Mouse (Mus musculus) heart, embryonic 10.5 days (tissue): ENCODE results near the gene Prps1. TPM values are rescaled to one million over a fixed set of nuclear protein-coding genes. Genes with fewer than 3 reads are reported as not detected.

Source experiments
- DNase-seq: peaks from one replicate; pipeline ENCODE4 v3.0.0-alpha.2; 2017; ENCODE audit warnings: low spot score
- H3K27ac ChIP-seq: fragments of 300-500 bp; sonication (generic); 2 replicates; pipeline ENCODE4 v1.5.1; 2016; ENCODE audit warnings: mild to moderate bottlenecking
- H3K27me3 ChIP-seq: fragments of 300-500 bp; sonication (generic); 2 replicates; pipeline ENCODE4 v1.6.1; 2016; ENCODE audit warnings: mild to moderate bottlenecking; ENCODE audit not compliant: poor library complexity, insufficient read depth, severe bottlenecking
- H3K36me3 ChIP-seq: fragments of 300-500 bp; sonication (generic); 2 replicates; pipeline ENCODE4 v1.6.1; 2016; ENCODE audit warnings: mild to moderate bottlenecking, moderate library complexity
- H3K4me1 ChIP-seq: fragments of 300-500 bp; sonication (generic); 2 replicates; pipeline ENCODE4 v1.6.1; 2016; ENCODE audit warnings: mild to moderate bottlenecking
- H3K4me3 ChIP-seq: fragments of 300-500 bp; sonication (generic); 2 replicates; pipeline ENCODE4 v1.5.1; 2016; ENCODE audit warnings: mild to moderate bottlenecking, moderate library complexity
- H3K9me3 ChIP-seq: fragments of 300-500 bp; sonication (generic); 2 replicates; pipeline ENCODE4 v1.6.1; 2016; ENCODE audit warnings: mild to moderate bottlenecking, moderate library complexity
- WGBS: fragments of 180-500 bp; shearing (Covaris S2); methylation state at CpG from one replicate; pipeline ENCODE4 v1.1.7; 2016; 5-methylcytosine and 5-hydroxymethylcytosine counted together
- polyA plus RNA-seq: library from polyadenylated mRNA; unstranded; fragments of >200 nt; fragmentation: Nextera tagmentation; extraction: Ambion mirVana; gene quantifications from 2 replicates; pipeline ENCODE4 v1.2.1, GENCODE M21; 2016

Gene Prps1
- polyA plus RNA-seq, 1 experiment from 2014 or later = 61.1 TPM

- DNase-seq = no peak
- Histone ChIP-seq H3K27me3 (peaks cover 24% of the 10 kb centered on the region; the same call in 1 of the 2 replicates), H3K27ac (no peak overlapping the region), H3K4me3 (no peak overlapping the region), H3K9me3 (no peaks in the 10 kb centered on the region), H3K36me3 (no peaks in the 10 kb centered on the region), H3K4me1 (peaks cover 4% of the 10 kb centered on the region; the same call in 1 of the 2 replicates)
- 67% methylated on average over 14 of the region's 14 CpGs for WGBS
These were observed 65.8 kb downstream of the Prps1 start for GRCm38 (mm10) chrX:140522071-140522765.

GRCm38 (mm10) chrX:140524231-140524630 lies 67.8 kb downstream of the Prps1 start:
- no peak overlapping the region for H3K4me3 ChIP-seq
- H3K27ac ChIP-seq = no peak overlapping the region
- H3K27me3 ChIP-seq = peaks cover 4% of the 10 kb centered on the region; the same call in 1 of the 2 replicates
- H3K9me3 ChIP-seq = no peaks in the 10 kb centered on the region
- H3K4me1 ChIP-seq = peaks cover 4% of the 10 kb centered on the region; the same call in 1 of the 2 replicates
- 85% methylated on average over 5 of the region's 5 CpGs for WGBS
- H3K36me3 ChIP-seq = no peaks in the 10 kb centered on the region
- no peak for DNase-seq

Other genes with a start within 250 kb of the Prps1 start
- 0.07 and 0.13 TPM in 2 replicates for gene Frmpd3, start 114.3 kb upstream of the Prps1 start, polyA plus RNA-seq
- 139 and 202 TPM in 2 replicates for gene Tsc22d3, start 144.0 kb downstream of the Prps1 start, polyA plus RNA-seq
- gene Mid2, start 208.0 kb downstream of the Prps1 start, polyA plus RNA-seq = 6.5 and 12.9 TPM in 2 replicates